Mouse (Mus musculus) G1E (cell line): Measurements from ENCODE around the gene Pa2g4.

Experiments
- CTCF ChIP-seq: IDR thresholded peaks from 2 replicates; pipeline ENCODE4 v1.5.1; 2012; ENCODE audit warnings: low read depth, low read length, inconsistent platforms, mixed read lengths
- GATA2 ChIP-seq: IDR thresholded peaks from 2 replicates; pipeline ENCODE4 v1.6.1; 2012; ENCODE audit warnings: low read depth, low read length, inconsistent platforms, borderline replicate concordance
- POLR2AphosphoS5 ChIP-seq: IDR thresholded peaks from 2 replicates; pipeline ENCODE4 v1.6.1; 2012; ENCODE audit warnings: low read depth, low read length, inconsistent platforms; ENCODE audit not compliant: insufficient replicate concordance
- TAL1 ChIP-seq: conservative IDR thresholded peaks from 2 replicates; pipeline ENCODE4 v1.6.1; 2012; ENCODE audit warnings: low read depth, low read length, inconsistent platforms, mixed read lengths

DNA sequence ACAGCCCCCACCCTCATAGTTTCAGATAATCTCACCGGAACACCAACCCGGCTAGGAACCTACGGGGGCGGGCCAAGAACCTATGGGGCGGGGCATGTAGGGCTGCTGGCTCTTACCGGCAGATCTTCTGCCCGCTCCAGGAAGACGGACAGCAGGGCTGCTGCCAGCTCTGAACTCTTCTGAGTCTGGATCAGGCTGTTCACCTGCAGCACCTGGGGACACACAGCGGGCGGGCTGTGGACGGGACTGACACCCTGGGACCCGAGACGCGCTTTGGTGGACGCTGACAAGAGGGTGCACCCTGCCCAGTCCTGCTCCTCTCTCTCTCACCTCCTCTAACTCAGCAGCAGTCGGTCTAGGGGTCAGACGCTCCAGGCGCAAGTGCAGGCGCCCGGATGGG is 49.8 kb downstream of the Pa2g4 start:
- TF ChIP-seq CTCF (no peak), GATA2 (no peak), POLR2AphosphoS5 (no peak), TAL1 (no peak)
